Mouse (Mus musculus): ENCODE data around the gene Helz2. TPM values are rescaled to one million over a fixed set of nuclear protein-coding genes. Genes with fewer than 3 reads are reported as not detected.
"Not testable (repeated sequence)": the region's sequence is repeated elsewhere in the genome, so short reads cannot be mapped to it uniquely, and the experiment has no call there.

The Helz2 gene
- polyA plus RNA-seq (2015; fragmentation: Nextera tagmentation; extraction: Ambion mirVana): 3.1 and 3.5 TPM in 2 replicates

DNA sequence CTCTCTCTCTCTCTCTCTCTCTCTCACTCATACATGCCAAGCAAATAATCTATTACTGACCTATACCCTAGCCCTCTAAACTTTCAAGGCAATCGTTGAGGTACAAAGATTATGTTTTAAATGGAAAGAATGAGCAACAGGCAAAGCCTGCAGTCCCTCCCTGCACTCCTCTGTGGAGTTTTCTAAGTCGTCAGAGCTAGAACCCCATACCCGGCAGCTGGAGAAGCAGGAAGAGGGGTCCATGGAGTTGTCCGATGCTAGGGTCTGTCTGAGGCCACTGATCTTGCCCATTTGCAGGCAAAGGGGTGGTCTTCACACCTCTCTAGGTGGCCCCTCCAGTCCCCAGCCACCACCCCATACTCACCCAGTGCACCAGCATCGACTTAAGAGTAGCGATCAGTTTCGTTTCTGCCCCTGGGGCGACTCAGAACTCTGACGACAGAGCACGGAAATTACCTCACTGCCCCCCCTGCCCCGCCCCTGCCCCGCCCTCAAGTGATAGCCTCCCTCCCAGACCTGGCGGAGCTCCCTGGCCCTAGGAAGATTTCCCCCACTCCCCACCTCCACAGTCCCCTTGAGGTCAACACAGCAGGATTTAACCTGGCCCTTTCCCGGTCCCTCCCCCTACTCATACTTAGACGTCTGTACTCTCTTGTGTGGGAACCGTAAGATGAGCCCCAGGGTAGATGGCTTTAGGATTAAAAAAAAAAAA lies at the start of gene Helz2:
Gene Helz2 (minus strand): TSS at position 426 of the 712 bp plus-strand sequence.
- peak within 1 kb of the TSS; percentile 76 for H3K4me3 ChIP-seq (ENCODE audit: low read depth, low read length)
- no peak for TF ChIP-seq CTCF (IDR thresholded peaks at IDR 0.05)
- no peak for TF ChIP-seq EP300 (IDR thresholded peaks at IDR 0.05)
- H3K9me3 ChIP-seq (ENCODE audit: low read length): no peaks in the 10 kb centered on the region
- H3K36me3 ChIP-seq (ENCODE audit: insufficient read depth, low read length): 0 out of 2 replicates have a peak, but pooled peaks cover 18% of the 10 kb centered on the region
- peak within 1 kb of the TSS; percentile 64 for H3K4me2 ChIP-seq (replicated peaks; ENCODE audit: low read depth, low read length)
- peak within 1 kb of the TSS; percentile 66 for H3K27ac ChIP-seq (ENCODE audit: low read length)
- 6% methylated on average over 16 of the region's 16 CpGs for WGBS
- ATAC-seq (peak; percentile 93), DNase-seq (ENCODE audit: low spot score) (peak; percentile 91)
- peaks cover 12% of the 10 kb centered on the region; the same call in 1 of the 2 replicates for H3K4me1 ChIP-seq (ENCODE audit: insufficient read depth, low read depth, low read length)
- no peaks in the 10 kb centered on the region for H3K27me3 ChIP-seq (replicated peaks; ENCODE audit: insufficient read depth, low read length)
- H3K9ac ChIP-seq (replicated peaks; ENCODE audit: low read depth): peak within 1 kb of the TSS; percentile 78

- Histone ChIP-seq H3K9me3 (ENCODE audit: low read length) (no peaks in the 10 kb centered on the region), H3K9ac (replicated peaks; ENCODE audit: low read depth) (no peak overlapping the region), H3K4me3 (ENCODE audit: low read depth, low read length) (no peak overlapping the region), H3K4me2 (replicated peaks; ENCODE audit: low read depth, low read length) (no peak overlapping the region), H3K27me3 (replicated peaks; ENCODE audit: insufficient read depth, low read length) (no peaks in the 10 kb centered on the region), H3K36me3 (ENCODE audit: insufficient read depth, low read length) (no peaks in the 10 kb centered on the region), H3K27ac (ENCODE audit: low read length) (no peak overlapping the region), H3K4me1 (ENCODE audit: insufficient read depth, low read depth, low read length) (peaks cover 11% of the 10 kb centered on the region; the same call in 1 of the 2 replicates)
- TF ChIP-seq EP300 (IDR thresholded peaks at IDR 0.05) (no peak), CTCF (IDR thresholded peaks at IDR 0.05) (no peak)
- 50% methylated on average over 1 of the region's 1 CpGs for WGBS
- DNase-seq (ENCODE audit: low spot score) (no peak), ATAC-seq (no peak)
Measured at GRCm38 (mm10) chr2:181290937-181291336, 49.1 kb upstream of the Helz2 start.

GRCm38 (mm10) chr2:181288691-181289090 lies 46.9 kb upstream of the Helz2 start:
- TF ChIP-seq EP300 (IDR thresholded peaks at IDR 0.05): no peak
- TF ChIP-seq CTCF (IDR thresholded peaks at IDR 0.05): no peak
- 72% methylated on average over 3 of the region's 3 CpGs for WGBS
- H3K9me3 ChIP-seq (ENCODE audit: low read length): no peaks in the 10 kb centered on the region
- ATAC-seq: no peak
- H3K9ac ChIP-seq (replicated peaks; ENCODE audit: low read depth): peak overlapping the region; percentile 75
- no peaks in the 10 kb centered on the region for H3K36me3 ChIP-seq (ENCODE audit: insufficient read depth, low read length)
- 0 out of 2 replicates have a peak overlapping the region, but pooled peaks have one; percentile 14 for H3K27ac ChIP-seq (ENCODE audit: low read length)
- peak overlapping the region; percentile 75; the same call in 1 of the 2 replicates for H3K4me3 ChIP-seq (ENCODE audit: low read depth, low read length)
- H3K4me2 ChIP-seq (replicated peaks; ENCODE audit: low read depth, low read length): peak overlapping the region; percentile 59
- peak; percentile 9 for DNase-seq (ENCODE audit: low spot score)
- H3K27me3 ChIP-seq (replicated peaks; ENCODE audit: insufficient read depth, low read length): no peaks in the 10 kb centered on the region
- peaks cover 11% of the 10 kb centered on the region; the same call in 1 of the 2 replicates for H3K4me1 ChIP-seq (ENCODE audit: insufficient read depth, low read depth, low read length)

- ATAC-seq: peak; percentile 97
- Histone ChIP-seq H3K4me3 (ENCODE audit: low read depth, low read length) (peak within 1 kb of the TSS; percentile 75), H3K4me2 (replicated peaks; ENCODE audit: low read depth, low read length) (peak within 1 kb of the TSS; percentile 70), H3K9ac (replicated peaks; ENCODE audit: low read depth) (peak within 1 kb of the TSS; percentile 75), H3K4me1 (ENCODE audit: insufficient read depth, low read depth, low read length) (peaks cover 11% of the 10 kb centered on the region; the same call in 1 of the 2 replicates), H3K27ac (ENCODE audit: low read length) (peak within 1 kb of the TSS; percentile 94)
- not testable (repeated sequence) for H3K36me3 ChIP-seq (ENCODE audit: insufficient read depth, low read length); H3K27me3 ChIP-seq (replicated peaks; ENCODE audit: insufficient read depth, low read length); H3K9me3 ChIP-seq (ENCODE audit: low read length)
- DNase-seq (ENCODE audit: low spot score): peak; percentile 98
- TF ChIP-seq CTCF (IDR thresholded peaks at IDR 0.05): peak; percentile 51
- 6% methylated on average over 34 of the region's 38 CpGs for WGBS
Measured at GRCm38 (mm10) chr2:181287958-181288350, 46.1 kb upstream of the Helz2 start, which contains the start of gene Gmeb2. Gene Gmeb2 (minus strand): TSS chr2:181288035.

DNA sequence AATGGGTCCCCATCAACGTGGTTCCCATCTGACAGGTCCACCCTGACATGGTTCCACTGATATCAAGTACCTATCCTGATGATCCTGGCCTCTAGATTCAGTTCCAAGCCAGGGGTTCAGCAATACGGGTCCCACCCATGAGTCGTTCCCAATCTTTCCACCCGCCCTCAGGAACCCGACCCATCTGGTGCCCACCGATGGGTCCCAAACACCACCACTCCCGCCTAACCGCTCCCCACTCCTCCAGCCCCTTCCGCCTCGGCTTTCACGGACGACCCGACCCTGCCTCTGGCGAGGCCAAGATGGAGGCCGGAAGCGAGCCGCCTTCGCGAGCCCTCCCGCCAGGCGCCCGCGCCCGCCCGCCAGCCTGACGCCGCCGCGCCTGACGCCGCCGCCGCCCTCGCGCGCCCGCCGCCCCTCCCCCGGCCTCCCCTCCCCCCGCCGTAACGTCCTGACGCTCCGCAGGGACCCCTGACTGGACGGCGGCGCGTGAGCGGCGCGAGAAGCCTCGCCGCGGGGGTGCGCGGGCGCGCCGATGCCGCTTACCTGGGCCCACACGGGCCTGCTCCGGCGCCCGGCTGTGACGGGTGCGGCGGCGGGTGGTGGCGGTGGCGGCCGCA lies 45.6 kb upstream of the Helz2 start:
- H3K36me3 ChIP-seq (ENCODE audit: insufficient read depth, low read length): no peaks in the 10 kb centered on the region
- ATAC-seq (peak; percentile 92), DNase-seq (ENCODE audit: low spot score) (peak; percentile 92)
- no peaks in the 10 kb centered on the region for H3K27me3 ChIP-seq (replicated peaks; ENCODE audit: insufficient read depth, low read length)
- peak overlapping the region; percentile 70 for H3K4me2 ChIP-seq (replicated peaks; ENCODE audit: low read depth, low read length)
- H3K9ac ChIP-seq (replicated peaks; ENCODE audit: low read depth): peak overlapping the region; percentile 75
- WGBS: 2% methylated on average over 23 of the region's 71 CpGs
- H3K4me3 ChIP-seq (ENCODE audit: low read depth, low read length): peak overlapping the region; percentile 75
- H3K27ac ChIP-seq (ENCODE audit: low read length): peak overlapping the region; percentile 94
- no peaks in the 10 kb centered on the region for H3K9me3 ChIP-seq (ENCODE audit: low read length)
- no peak for TF ChIP-seq EP300 (IDR thresholded peaks at IDR 0.05)
- TF ChIP-seq CTCF (IDR thresholded peaks at IDR 0.05): no peak
- H3K4me1 ChIP-seq (ENCODE audit: insufficient read depth, low read depth, low read length): peaks cover 11% of the 10 kb centered on the region; the same call in 1 of the 2 replicates

- Histone ChIP-seq H3K27me3 (replicated peaks; ENCODE audit: insufficient read depth, low read length) (no peaks in the 10 kb centered on the region), H3K4me1 (ENCODE audit: insufficient read depth, low read depth, low read length) (peaks cover 11% of the 10 kb centered on the region; the same call in 1 of the 2 replicates), H3K36me3 (ENCODE audit: insufficient read depth, low read length) (no peaks in the 10 kb centered on the region), H3K9me3 (ENCODE audit: low read length) (no peaks in the 10 kb centered on the region), H3K4me3 (ENCODE audit: low read depth, low read length) (peak overlapping the region; percentile 75), H3K9ac (replicated peaks; ENCODE audit: low read depth) (peak overlapping the region; percentile 75), H3K27ac (ENCODE audit: low read length) (peak overlapping the region; percentile 94), H3K4me2 (replicated peaks; ENCODE audit: low read depth, low read length) (peak overlapping the region; percentile 70)
- peak; percentile 16 for DNase-seq (ENCODE audit: low spot score)
- no peak for TF ChIP-seq EP300 (IDR thresholded peaks at IDR 0.05)
- no peak for TF ChIP-seq CTCF (IDR thresholded peaks at IDR 0.05)
- ATAC-seq: no peak
- WGBS: 44% methylated on average over 6 of the region's 6 CpGs
Measured at GRCm38 (mm10) chr2:181286629-181287337, 45.0 kb upstream of the Helz2 start.
